Mouse (Mus musculus) adrenal gland, postnatal 36 days (tissue): ENCODE data around the gene Aig1. TPM values are rescaled to one million over a fixed set of nuclear protein-coding genes. Genes with fewer than 3 reads are reported as not detected.
A peak's percentile ranks its signal among the peaks of the same experiment; 100 is the strongest.
"Not testable (repeated sequence)": the region's sequence is repeated elsewhere in the genome, so short reads cannot be mapped to it uniquely, and the experiment has no call there.

Source experiments
- DNase-seq, 2 experiments: peaks; one replicate each; pipeline ENCODE4 v3.0.0; 2021; ENCODE audit warnings: mixed read lengths in 1 of 2
- long read RNA-seq, 2 experiments: library from polyadenylated mRNA; stranded (forward); transcript quantifications; one replicate each; pipeline ENCODE4 v2.0.0; 2021; ENCODE audit warnings: borderline sequencing depth in 2 of 2
- total RNA-seq, 2 experiments: library from RNA; stranded (reverse); gene quantifications; 2 replicates each; pipeline ENCODE4 v1.2.3; 2021

Gene Aig1
- total RNA-seq = 10 to 100 TPM; 22.5 to 36.0 TPM
- long read RNA-seq, experiment 1, transcript Aig1-201 (6 exons, 1,439 nt) = minor isoform, 5 of 59 reads
- long read RNA-seq, experiment 1, transcript Aig1-205 (6 exons, 1,554 nt) = major isoform, 44 of 59 reads
- long read RNA-seq, experiment 1, partial matches to known transcripts = 2 of 59 reads
- long read RNA-seq, experiment 1, other reads (novel, unspliced or antisense) = 8 of 59 reads
- long read RNA-seq, experiment 2, transcript Aig1-205 (6 exons, 1,554 nt) = major isoform, 14 of 15 reads
- long read RNA-seq, experiment 2, partial matches to known transcripts = 0 of 15 reads
- long read RNA-seq, experiment 2, other reads (novel, unspliced or antisense) = 1 of 15 reads

- peak; percentile 87 to 91 for DNase-seq
Observed at GRCm38 (mm10) chr10:13868371-13869321, at the start of gene Aig1. TSS of gene Aig1 (minus strand) at chr10:13868980.

- peak; percentile 15 to 28 for DNase-seq
Observed at GRCm38 (mm10) chr10:13916645-13917342, 48.0 kb upstream of the Aig1 start.

GRCm38 (mm10) chr10:13915211-13915610, 46.4 kb upstream of the Aig1 start:
- no peak for DNase-seq

GRCm38 (mm10) chr10:13913689-13914088, 44.9 kb upstream of the Aig1 start:
- DNase-seq = peak; percentile 9 to 38

GRCm38 (mm10) chr10:13906261-13906741, 37.5 kb upstream of the Aig1 start:
- DNase-seq = no peak

- DNase-seq = no peak
Observed at GRCm38 (mm10) chr10:13905618-13906017, 36.8 kb upstream of the Aig1 start.

- not testable (repeated sequence) for DNase-seq
Observed at GRCm38 (mm10) chr10:13892762-13893161, 24.0 kb upstream of the Aig1 start.

GRCm38 (mm10) chr10:13882975-13883875, 14.4 kb upstream of the Aig1 start:
- DNase-seq = no peak

- no peak for DNase-seq
Observed at GRCm38 (mm10) chr10:13882490-13882889, 13.7 kb upstream of the Aig1 start.

- DNase-seq = peak in 1 of 2 experiments; percentile 7
Observed at GRCm38 (mm10) chr10:13878696-13879095, 9.9 kb upstream of the Aig1 start.

GRCm38 (mm10) chr10:13875038-13875420, 6.2 kb upstream of the Aig1 start:
- DNase-seq = no peak

GRCm38 (mm10) chr10:13874301-13875037, 5.7 kb upstream of the Aig1 start:
- DNase-seq = no peak

- no peak for DNase-seq
Observed at GRCm38 (mm10) chr10:13870531-13870930, 1.8 kb upstream of the Aig1 start.

- DNase-seq = no peak
Observed at GRCm38 (mm10) chr10:13869322-13870035, 699 bp upstream of the Aig1 start.

- peak; percentile 63 to 69 for DNase-seq
Observed at GRCm38 (mm10) chr10:13866391-13866790, 2.4 kb downstream of the Aig1 start.

- DNase-seq = peak; percentile 14 to 16
Observed at GRCm38 (mm10) chr10:13861115-13861909, 7.5 kb downstream of the Aig1 start.

- no peak for DNase-seq
Observed at GRCm38 (mm10) chr10:13856438-13856837, 12.3 kb downstream of the Aig1 start.

GRCm38 (mm10) chr10:13855969-13856368, 12.8 kb downstream of the Aig1 start:
- DNase-seq = no peak

- no peak for DNase-seq
Observed at GRCm38 (mm10) chr10:13855111-13855510, 13.7 kb downstream of the Aig1 start.
